Mouse (Mus musculus) skeletal muscle tissue, postnatal 0 days (tissue): ENCODE measurements around the gene Sh3kbp1. TPM values are rescaled to one million over a fixed set of nuclear protein-coding genes. Genes with fewer than 3 reads are reported as not detected.

ENCODE experiments used
- polyA plus RNA-seq: library from polyadenylated mRNA; unstranded; fragments of >200 nt; fragmentation: Nextera tagmentation; extraction: Ambion mirVana; gene quantifications from 2 replicates; pipeline ENCODE4 v1.2.1, GENCODE M21; 2015

The Sh3kbp1 gene
- polyA plus RNA-seq, result 26.0 and 29.4 TPM in 2 replicates

DNA sequence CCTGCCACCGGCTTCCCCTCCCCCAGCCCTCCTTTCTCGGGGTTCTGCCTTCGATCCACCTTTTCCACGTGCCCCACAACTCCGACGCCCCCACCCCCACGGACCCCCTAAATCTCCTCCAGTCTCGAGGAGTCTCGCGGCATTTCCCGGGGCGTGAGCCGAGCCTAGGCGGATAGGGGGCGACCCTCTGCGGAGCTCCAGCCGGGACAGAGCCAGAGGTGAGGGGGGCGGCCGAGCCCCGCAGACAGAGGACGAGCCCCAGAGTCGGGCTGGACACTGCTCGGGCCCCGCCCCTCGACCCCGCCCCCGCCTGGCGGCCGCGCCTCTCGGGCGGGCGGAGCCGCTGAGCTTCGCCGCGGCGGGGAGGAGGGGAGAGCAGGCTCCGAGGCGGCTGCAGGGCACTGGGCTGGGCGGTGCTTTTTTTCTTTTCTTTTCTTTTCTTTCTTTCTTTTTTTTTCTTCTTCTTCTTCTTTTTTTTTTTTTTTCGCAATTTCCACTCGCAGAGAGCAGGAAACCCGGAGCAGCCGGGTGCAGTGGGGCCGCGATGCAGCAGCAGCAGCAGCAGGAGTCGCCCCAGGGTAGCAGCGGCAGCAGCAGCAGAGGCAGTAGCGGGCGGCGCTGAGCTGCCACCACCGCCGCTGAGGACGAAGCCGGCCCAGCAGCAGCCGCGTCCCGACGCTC, at the start of gene Sh3kbp1:
Gene Sh3kbp1 (plus strand): TSS at position 366 of the 681 bp plus-strand sequence.

DNA sequence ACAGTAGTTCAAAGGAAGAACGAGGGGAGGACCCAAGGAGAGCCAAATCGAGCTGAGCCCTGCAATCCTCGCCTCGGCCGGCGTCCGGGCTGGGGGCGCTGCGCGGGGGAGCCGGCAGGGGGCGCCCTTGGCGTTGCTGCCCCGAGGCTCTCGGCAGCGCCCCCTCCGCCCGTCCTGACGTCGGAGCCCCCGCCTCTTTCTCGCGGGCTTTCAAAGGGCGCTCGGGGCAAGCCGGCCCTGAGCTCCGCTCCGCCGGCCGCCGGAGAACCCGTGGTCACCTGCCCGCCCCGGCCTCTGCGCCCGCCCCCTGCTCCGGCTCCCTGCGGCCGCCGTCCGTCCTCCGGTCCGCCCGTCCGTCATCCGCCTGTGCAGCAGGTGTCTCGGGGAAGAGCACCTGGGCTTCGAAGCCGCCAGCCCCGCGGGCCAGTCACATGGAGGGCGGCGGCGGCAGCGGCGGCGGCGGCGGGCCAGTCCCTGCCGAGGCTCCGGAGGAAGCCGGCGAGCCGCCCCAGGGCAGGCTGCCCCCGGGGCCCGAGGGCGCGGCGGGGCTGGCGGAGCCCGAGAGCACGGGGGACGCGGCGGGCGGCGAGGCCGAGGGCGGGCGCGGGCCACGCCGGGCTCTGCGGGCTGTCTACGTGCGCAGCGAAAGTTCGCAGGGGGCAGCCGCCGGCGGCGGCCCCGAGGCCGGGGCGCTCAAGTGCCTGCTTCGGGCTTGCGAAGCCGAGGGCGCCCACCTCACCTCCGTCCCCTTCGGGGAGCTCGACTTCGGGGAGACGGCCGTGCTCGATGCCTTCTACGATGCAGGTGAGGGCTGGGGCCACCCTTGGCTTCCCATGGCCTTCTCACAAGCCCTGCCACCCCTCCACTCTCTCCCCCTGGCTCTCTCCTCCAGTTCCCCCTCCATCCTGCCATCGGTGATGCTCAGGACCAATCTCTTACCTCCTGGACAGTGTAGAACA, 361.2 kb downstream of the Sh3kbp1 start, which contains the start of gene Map3k15:
Gene Map3k15 (plus strand): TSS at position 432 of the 959 bp plus-strand sequence.

Other genes starting within 250 kb of the Sh3kbp1 start
- gene Map7d2, start 212.7 kb upstream of the Sh3kbp1 start, polyA plus RNA-seq, result 0.14 and 0.61 TPM in 2 replicates
- gene Bclaf3, start 100.6 kb upstream of the Sh3kbp1 start, polyA plus RNA-seq, result 4.6 and 4.7 TPM in 2 replicates